Mouse (Mus musculus) neutrophil, adult 5-6 weeks (primary cell): ENCODE measurements around the gene Bcr. TPM values are rescaled to one million over a fixed set of nuclear protein-coding genes. Genes with fewer than 3 reads are reported as not detected.

ENCODE experiments used
- ATAC-seq: fragments of 151-379, 151-347 bp; 2 replicates; pipeline ENCODE4 v1.8.0; 2017; ENCODE audit warnings: mild to moderate bottlenecking, moderate TSS enrichment; ENCODE audit not compliant: insufficient number of reproducible peaks, poor library complexity, low FRiP score, severe bottlenecking; ENCODE audit errors: extremely low read depth
- total RNA-seq: library from RNA; stranded (forward); fragments of 200-1000 nt; gene quantifications from 2 replicates; pipeline ENCODE4 v1.2.3, GENCODE M21; 2017

Bcr gene
- total RNA-seq, 1 experiment from 2014 or later, result 28.3 TPM

GRCm38 (mm10) chr10:75085330-75085729, 24.9 kb downstream of the Bcr start:
- no peak for ATAC-seq

- ATAC-seq, result no peak
Measured at GRCm38 (mm10) chr10:75088471-75088870, 28.1 kb downstream of the Bcr start.

- ATAC-seq, result no peak
Measured at GRCm38 (mm10) chr10:75091478-75092152, 31.2 kb downstream of the Bcr start.

GRCm38 (mm10) chr10:75093252-75093987, 33.0 kb downstream of the Bcr start:
- no peak for ATAC-seq

GRCm38 (mm10) chr10:75094338-75094737, 33.9 kb downstream of the Bcr start:
- ATAC-seq, result no peak

- ATAC-seq, result no peak
Measured at GRCm38 (mm10) chr10:75095216-75095615, 34.8 kb downstream of the Bcr start.

- ATAC-seq, result no peak
Measured at GRCm38 (mm10) chr10:75098446-75099183, 38.2 kb downstream of the Bcr start.

- ATAC-seq, result no peak
Measured at GRCm38 (mm10) chr10:75100298-75100697, 39.9 kb downstream of the Bcr start.

GRCm38 (mm10) chr10:75103502-75103901, 43.1 kb downstream of the Bcr start:
- no peak for ATAC-seq

GRCm38 (mm10) chr10:75104191-75105098, 44.1 kb downstream of the Bcr start:
- ATAC-seq, result no peak

GRCm38 (mm10) chr10:75105099-75105461, 44.7 kb downstream of the Bcr start:
- peak; percentile 20; the same call in 1 of the 2 replicates for ATAC-seq

GRCm38 (mm10) chr10:75105687-75106086, 45.3 kb downstream of the Bcr start:
- ATAC-seq, result peak; percentile 14; the same call in 1 of the 2 replicates

GRCm38 (mm10) chr10:75106940-75107381, 46.6 kb downstream of the Bcr start:
- no peak for ATAC-seq

- ATAC-seq, result no peak
Measured at GRCm38 (mm10) chr10:75108092-75108491, 47.7 kb downstream of the Bcr start.

- ATAC-seq, result no peak
Measured at GRCm38 (mm10) chr10:75111446-75112201, 51.2 kb downstream of the Bcr start.

- no peak for ATAC-seq
Measured at GRCm38 (mm10) chr10:75112405-75112804, 52.0 kb downstream of the Bcr start.

GRCm38 (mm10) chr10:75113620-75114019, 53.2 kb downstream of the Bcr start:
- no peak for ATAC-seq

GRCm38 (mm10) chr10:75115240-75115639, 54.8 kb downstream of the Bcr start:
- no peak for ATAC-seq
